ENCODE assay signal across 10 mouse cellular contexts in the genomic region with DNA sequence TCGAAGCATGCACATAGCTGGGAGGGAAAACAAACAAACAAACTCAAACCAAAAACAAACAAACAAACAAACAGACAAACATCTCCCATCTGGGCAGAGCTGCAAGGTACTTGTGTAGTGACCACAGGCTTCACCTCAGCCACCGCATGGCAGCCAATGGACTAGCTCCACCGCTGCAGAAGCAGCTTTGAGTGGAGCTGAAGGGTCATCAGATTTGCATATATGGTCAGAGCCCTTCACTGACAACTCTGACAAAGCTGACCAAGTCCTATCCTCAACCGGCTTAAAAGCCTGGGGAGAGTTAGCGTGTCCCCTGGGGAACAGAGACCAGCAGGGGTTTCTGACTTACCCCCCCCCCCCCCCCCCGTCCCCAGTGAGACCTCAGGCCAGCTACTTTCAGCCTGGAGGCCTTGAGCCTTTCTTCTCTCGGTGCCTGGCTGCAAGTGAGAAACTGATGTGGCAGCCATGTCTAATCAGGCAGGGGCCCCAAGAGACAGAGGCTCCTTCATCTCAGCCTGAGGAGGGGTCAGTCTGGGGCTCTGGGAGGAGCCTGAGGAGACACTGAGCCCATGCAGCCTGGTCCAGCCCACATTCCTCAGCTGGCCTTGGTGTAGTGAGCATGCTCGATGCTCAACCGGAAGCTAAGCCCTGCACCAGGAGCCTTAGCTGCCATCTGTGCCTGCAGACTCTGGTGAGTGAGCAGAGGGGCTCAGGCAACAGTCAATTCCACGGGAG. TPM values are rescaled to one million over a fixed set of nuclear protein-coding genes. Genes with fewer than 3 reads are reported as not detected.
DNase-seq lines count a peak whose midpoint lies in the region; ATAC-seq lines count a peak whose summit lies in the region.
"Had no signal": no experiment of that assay in that cellular context is flagged by ENCODE, and none has a peak within 500 bp of the region (broad histone marks: within the 10 kb centered on the region; RNA-seq: fewer than 3 reads in every experiment).

No protein-coding gene starts in this region.

- no peak for DNase-seq in heart, postnatal 36 days
- DNase-seq in embryo, embryonic 11 days: peak; percentile 88
- no peak for DNase-seq in natural killer cell, adult 2 months (ENCODE audit: low spot score in 2 of 2)
- no peak for DNase-seq in thymus, postnatal 14 days
- DNase-seq: thymus, adult 2 months had no signal

- no peak overlapping the region for H3K9ac ChIP-seq in heart, embryonic 15.5 days
- no peak overlapping the region for H3K9ac ChIP-seq in hindbrain, embryonic 16.5 days (ENCODE audit: low read depth, low read length)
- no peak overlapping the region for H3K9ac ChIP-seq in midbrain, embryonic 16.5 days (ENCODE audit: low read depth, low read length)

- no peak overlapping the region for H3K27ac ChIP-seq in heart, embryonic 15.5 days
- H3K27ac ChIP-seq in hindbrain, embryonic 16.5 days (ENCODE audit: low read depth, low read length): no peak overlapping the region
- no peak overlapping the region for H3K27ac ChIP-seq in midbrain, embryonic 16.5 days (ENCODE audit: low read length)
- H3K27ac ChIP-seq: macrophage had no signal

- ATAC-seq in heart, embryonic 15.5 days (replicated peaks; ENCODE audit: insufficient number of reproducible peaks, insufficient read depth, low FRiP score, low read depth): 0 out of 2 replicates have a peak, but pooled peaks have one; percentile 45
- ATAC-seq in hindbrain, embryonic 16.5 days: peak; percentile 79
- peak; percentile 26 for ATAC-seq in midbrain, embryonic 16.5 days
- ATAC-seq in inflammation-experienced regulatory T-cells, adult 6 months: no peak

- 39% methylated on average over 9 of the region's 10 CpGs for WGBS in heart, embryonic 15.5 days
- 31% methylated on average over 8 of the region's 10 CpGs for WGBS in hindbrain, embryonic 16.5 days
- WGBS in midbrain, embryonic 16.5 days: 28% methylated on average over 8 of the region's 10 CpGs

- no peaks in the 10 kb centered on the region for H3K27me3 ChIP-seq in heart, embryonic 15.5 days
- H3K27me3 ChIP-seq in hindbrain, embryonic 16.5 days (replicated peaks; ENCODE audit: control insufficient read depth, insufficient read depth, low read length): no peaks in the 10 kb centered on the region; the same call in 1 of the 2 replicates
- peaks cover 3% of the 10 kb centered on the region; the same call in 1 of the 2 replicates for H3K27me3 ChIP-seq in midbrain, embryonic 16.5 days (ENCODE audit: control insufficient read depth, insufficient read depth, low read depth, low read length)

- H3K4me1 ChIP-seq in heart, embryonic 15.5 days (replicated peaks): peaks cover 28% of the 10 kb centered on the region
- peaks cover 3% of the 10 kb centered on the region for H3K4me1 ChIP-seq in hindbrain, embryonic 16.5 days (ENCODE audit: control insufficient read depth, insufficient read depth, low read depth, low read length)
- peaks cover 4% of the 10 kb centered on the region; the same call in 1 of the 2 replicates for H3K4me1 ChIP-seq in midbrain, embryonic 16.5 days (ENCODE audit: control insufficient read depth, insufficient read depth, low read length)

- H3K4me3 ChIP-seq in heart, embryonic 15.5 days: no peak overlapping the region
- H3K4me3 ChIP-seq in hindbrain, embryonic 16.5 days (ENCODE audit: low read length): no peak overlapping the region
- H3K4me3 ChIP-seq in midbrain, embryonic 16.5 days (ENCODE audit: low read depth, low read length): no peak overlapping the region

- H3K9me3 ChIP-seq in heart, embryonic 15.5 days (replicated peaks): no peaks in the 10 kb centered on the region
- no peaks in the 10 kb centered on the region for H3K9me3 ChIP-seq in hindbrain, embryonic 16.5 days (ENCODE audit: control insufficient read depth, low read length)
- H3K9me3 ChIP-seq in midbrain, embryonic 16.5 days (replicated peaks; ENCODE audit: control insufficient read depth, low read length, poor library complexity, severe bottlenecking): no peaks in the 10 kb centered on the region

- H3K4me2 ChIP-seq in heart, embryonic 15.5 days: no peak overlapping the region
- no peak overlapping the region for H3K4me2 ChIP-seq in hindbrain, embryonic 16.5 days (ENCODE audit: low read length)
- H3K4me2 ChIP-seq in midbrain, embryonic 16.5 days (ENCODE audit: low read length): 0 out of 2 replicates have a peak overlapping the region, but pooled peaks have one; percentile 14

- H3K36me3 ChIP-seq in heart, embryonic 15.5 days: no peaks in the 10 kb centered on the region
- H3K36me3 ChIP-seq in hindbrain, embryonic 16.5 days (ENCODE audit: control insufficient read depth, insufficient read depth, low read length): no peaks in the 10 kb centered on the region
- no peaks in the 10 kb centered on the region for H3K36me3 ChIP-seq in midbrain, embryonic 16.5 days (ENCODE audit: control insufficient read depth, insufficient read depth, low read length)

- intact Hi-C loops in heart, postnatal 36 days (cut with DNase I): no loop called here

RNA-seq across cellular contexts. Expression of a gene that starts 12.4 kb away (rescaled TPM):
- polyA plus RNA-seq in heart, embryonic 15.5 days (2015; fragmentation: Nextera tagmentation; extraction: Ambion mirVana): 85.7 and 91.5 TPM in 2 replicates
- total RNA-seq in heart, postnatal 36 days (2021): 10 to 100 TPM; 18.6 to 23.3 TPM
- 365 and 381 TPM in 2 replicates for polyA plus RNA-seq in hindbrain, embryonic 16.5 days (2015; fragmentation: Nextera tagmentation; extraction: Ambion mirVana)
- polyA plus RNA-seq in midbrain, embryonic 16.5 days (2015; fragmentation: Nextera tagmentation; extraction: Ambion mirVana): 431 and 432 TPM in 2 replicates
- 10 to 100 TPM; 48.3 to 59.8 (median 54.2) TPM for polyA plus RNA-seq in inflammation-experienced regulatory T-cells, adult 6 months (2017; shearing (Covaris generic))
